Comparison of ENCODE assay signal across 8 mouse cellular contexts in genomic region chr8:84968650-84969049, GRCm38 (mm10). TPM values are rescaled to one million over a fixed set of nuclear protein-coding genes. Genes with fewer than 3 reads are reported as not detected.
DNase-seq lines count a peak whose midpoint lies in the region; ATAC-seq and TF ChIP-seq lines count a peak whose summit lies in the region.

No protein-coding gene starts in this region.

- TF ChIP-seq POLR2A in small intestine, adult 2 months (IDR thresholded peaks at IDR 0.05; ENCODE audit: low read depth, low read length) = no peak

- H3K4me2 ChIP-seq in forebrain, embryonic 11.5 days (ENCODE audit: low read depth, low read length, severe bottlenecking) = peak overlapping the region; percentile 60
- H3K4me2 ChIP-seq in limb, embryonic 12.5 days = peak overlapping the region; percentile 90

- no peaks in the 10 kb centered on the region for H3K27me3 ChIP-seq in megakaryocyte, embryonic 14.5 days (replicated peaks)
- H3K27me3 ChIP-seq in forebrain, embryonic 11.5 days (ENCODE audit: control insufficient read depth, insufficient read depth, low read length) = no peaks in the 10 kb centered on the region
- H3K27me3 ChIP-seq in limb, embryonic 12.5 days = no peaks in the 10 kb centered on the region
- no peaks in the 10 kb centered on the region for H3K27me3 ChIP-seq in small intestine, adult 2 months (ENCODE audit: control insufficient read depth, insufficient read depth, low read length)

- 0 out of 2 replicates have a peak overlapping the region, but pooled peaks have one; percentile 27 for H3K27ac ChIP-seq in forebrain, embryonic 11.5 days (ENCODE audit: low read depth, low read length)
- peak overlapping the region; percentile 89 for H3K27ac ChIP-seq in limb, embryonic 12.5 days
- H3K27ac ChIP-seq in small intestine, adult 2 months (ENCODE audit: insufficient read depth, low read depth, low read length) = peak overlapping the region; percentile 77

- DNase-seq in forebrain, embryonic 11.5 days (ENCODE audit: low spot score) = no peak
- DNase-seq in gastrocnemius, adult 8-10 months (ENCODE audit: low spot score in 2 of 2) = no peak
- DNase-seq in cerebellum, adult 18-20 months = no peak
- no peak for DNase-seq in gastrocnemius, postnatal 25 days

- TF ChIP-seq CTCF in small intestine, adult 2 months (IDR thresholded peaks at IDR 0.05; ENCODE audit: extremely low read depth, insufficient read length, insufficient replicate concordance, low read depth, low read length) = no peak

- peak overlapping the region; percentile 97 for H3K9ac ChIP-seq in forebrain, embryonic 11.5 days (ENCODE audit: low read length)
- peak overlapping the region; percentile 92 for H3K9ac ChIP-seq in limb, embryonic 12.5 days (replicated peaks)

- peaks cover 83% of the 10 kb centered on the region for H3K4me1 ChIP-seq in megakaryocyte, embryonic 14.5 days
- peaks cover 14% of the 10 kb centered on the region for H3K4me1 ChIP-seq in forebrain, embryonic 11.5 days (replicated peaks; ENCODE audit: control insufficient read depth, insufficient read depth, low read length)
- peaks cover 31% of the 10 kb centered on the region for H3K4me1 ChIP-seq in limb, embryonic 12.5 days (replicated peaks)
- H3K4me1 ChIP-seq in small intestine, adult 2 months (ENCODE audit: control insufficient read depth, insufficient read depth, insufficient read length, low read length) = peaks cover 17% of the 10 kb centered on the region

- ATAC-seq in megakaryocyte, adult 5-6 weeks (ENCODE audit: poor library complexity, severe bottlenecking) = no peak
- ATAC-seq in forebrain, embryonic 11.5 days (replicated peaks; ENCODE audit: low FRiP score) = no peak
- no peak for ATAC-seq in limb, embryonic 12.5 days (ENCODE audit: insufficient number of reproducible peaks, insufficient read depth, low FRiP score, low TSS enrichment, low read depth)

- peak overlapping the region; percentile 93 for H3K4me3 ChIP-seq in megakaryocyte, embryonic 14.5 days (replicated peaks)
- H3K4me3 ChIP-seq in forebrain, embryonic 11.5 days (ENCODE audit: low read depth, low read length) = peak overlapping the region; percentile 71
- H3K4me3 ChIP-seq in limb, embryonic 12.5 days (replicated peaks) = peak overlapping the region; percentile 80
- H3K4me3 ChIP-seq in small intestine, adult 2 months (ENCODE audit: low read depth, low read length) = peak overlapping the region; percentile 70; the same call in 1 of the 2 replicates

- H3K36me3 ChIP-seq in megakaryocyte, embryonic 14.5 days (replicated peaks; ENCODE audit: low read length) = peaks cover 36% of the 10 kb centered on the region
- H3K36me3 ChIP-seq in forebrain, embryonic 11.5 days (ENCODE audit: control insufficient read depth, insufficient read depth, low read length) = peaks cover 11% of the 10 kb centered on the region; the same call in 1 of the 2 replicates
- H3K36me3 ChIP-seq in limb, embryonic 12.5 days = peaks cover 31% of the 10 kb centered on the region
- H3K36me3 ChIP-seq in small intestine, adult 2 months (ENCODE audit: control insufficient read depth, insufficient read depth, low read length) = peaks cover 11% of the 10 kb centered on the region

- 24% methylated on average over 2 of the region's 2 CpGs for WGBS in forebrain, embryonic 11.5 days
- WGBS in limb, embryonic 12.5 days = 15% methylated on average over 2 of the region's 2 CpGs
- 3% methylated on average over 2 of the region's 2 CpGs for WGBS in small intestine, adult 2 months

- H3K9me3 ChIP-seq in megakaryocyte, embryonic 14.5 days = no peaks in the 10 kb centered on the region
- H3K9me3 ChIP-seq in forebrain, embryonic 11.5 days (ENCODE audit: control insufficient read depth, low read length) = no peaks in the 10 kb centered on the region
- H3K9me3 ChIP-seq in limb, embryonic 12.5 days = no peaks in the 10 kb centered on the region

RNA-seq across cellular contexts. Expression of gene Gm49661, which starts 0.6 kb away (rescaled TPM):
- not detected in 2 replicates for polyA plus RNA-seq in megakaryocyte, embryonic 14.5 days (2012; ENCODE audit: insufficient read depth, low replicate concordance)
- 3.2 TPM in 1 of 2 replicates, not detected in the other for total RNA-seq in megakaryocyte, adult 5-6 weeks (2015)
- total RNA-seq in megakaryocyte, adult 5-6 weeks (2017) = not detected in 2 replicates
- polyA plus RNA-seq in forebrain, embryonic 11.5 days (2014; fragmentation: Nextera tagmentation; extraction: Ambion mirVana) = not detected in 2 replicates
- not detected in 2 replicates for polyA plus RNA-seq in limb, embryonic 12.5 days (2016; fragmentation: Nextera tagmentation; extraction: Ambion mirVana)
- polyA plus RNA-seq in small intestine, adult 2 months (2012; rRNA removed) = 3.2 TPM in 1 of 2 replicates, not detected in the other
- 1 to 10 TPM in 1 of 4 experiments, not detected in 3; 1.1 TPM for total RNA-seq in gastrocnemius, adult 8-10 months (2022)
- not detected for total RNA-seq in gastrocnemius, postnatal 25 days (2021)

RNA-seq across cellular contexts. Expression of gene Prdx2, which starts 0.7 kb away (rescaled TPM):
- polyA plus RNA-seq in megakaryocyte, embryonic 14.5 days (2012; ENCODE audit: insufficient read depth, low replicate concordance) = 68.6 and 73.1 TPM in 2 replicates
- total RNA-seq in megakaryocyte, adult 5-6 weeks (2015) = 180 and 184 TPM in 2 replicates
- 230 and 256 TPM in 2 replicates for total RNA-seq in megakaryocyte, adult 5-6 weeks (2017)
- 1,226 and 1,312 TPM in 2 replicates for polyA plus RNA-seq in forebrain, embryonic 11.5 days (2014; fragmentation: Nextera tagmentation; extraction: Ambion mirVana)
- 1,079 and 1,120 TPM in 2 replicates for polyA plus RNA-seq in limb, embryonic 12.5 days (2016; fragmentation: Nextera tagmentation; extraction: Ambion mirVana)
- 70.6 and 141 TPM in 2 replicates for polyA plus RNA-seq in small intestine, adult 2 months (2012; rRNA removed)
- total RNA-seq in gastrocnemius, adult 8-10 months (2022) = 100 to 1,000 TPM; 173 to 193 (median 187) TPM
- 100 to 1,000 TPM; 192 to 200 TPM for total RNA-seq in gastrocnemius, postnatal 25 days (2021)

RNA-seq across cellular contexts. Expression of gene Rnaseh2a, which starts 0.9 kb away (rescaled TPM):
- polyA plus RNA-seq in megakaryocyte, embryonic 14.5 days (2012; ENCODE audit: insufficient read depth, low replicate concordance) = 248 and 286 TPM in 2 replicates
- total RNA-seq in megakaryocyte, adult 5-6 weeks (2015) = 56.8 and 75.8 TPM in 2 replicates
- total RNA-seq in megakaryocyte, adult 5-6 weeks (2017) = 41.1 and 49.0 TPM in 2 replicates
- polyA plus RNA-seq in forebrain, embryonic 11.5 days (2014; fragmentation: Nextera tagmentation; extraction: Ambion mirVana) = 128 and 147 TPM in 2 replicates
- 105 and 122 TPM in 2 replicates for polyA plus RNA-seq in limb, embryonic 12.5 days (2016; fragmentation: Nextera tagmentation; extraction: Ambion mirVana)
- polyA plus RNA-seq in small intestine, adult 2 months (2012; rRNA removed) = 14.5 and 29.1 TPM in 2 replicates
- 10 to 100 TPM; 20.4 to 26.5 (median 23.9) TPM for total RNA-seq in gastrocnemius, adult 8-10 months (2022)
- total RNA-seq in gastrocnemius, postnatal 25 days (2021) = 10 to 100 TPM; 22.2 to 24.7 TPM

RNA-seq across cellular contexts. Expression of gene Junb, which starts 9.9 kb away (rescaled TPM):
- 743 and 797 TPM in 2 replicates for polyA plus RNA-seq in megakaryocyte, embryonic 14.5 days (2012; ENCODE audit: insufficient read depth, low replicate concordance)
- 45.5 and 60.4 TPM in 2 replicates for total RNA-seq in megakaryocyte, adult 5-6 weeks (2015)
- 110 and 125 TPM in 2 replicates for total RNA-seq in megakaryocyte, adult 5-6 weeks (2017)
- polyA plus RNA-seq in forebrain, embryonic 11.5 days (2014; fragmentation: Nextera tagmentation; extraction: Ambion mirVana) = 5.2 and 5.8 TPM in 2 replicates
- polyA plus RNA-seq in limb, embryonic 12.5 days (2016; fragmentation: Nextera tagmentation; extraction: Ambion mirVana) = 7.6 and 10.5 TPM in 2 replicates
- 122 and 329 TPM in 2 replicates for polyA plus RNA-seq in small intestine, adult 2 months (2012; rRNA removed)
- 1 to 10 TPM; 5.9 to 9.6 (median 7.5) TPM for total RNA-seq in gastrocnemius, adult 8-10 months (2022)
- 1 to 10 TPM; 5.1 to 6.9 TPM for total RNA-seq in gastrocnemius, postnatal 25 days (2021)

RNA-seq across cellular contexts. Expression of gene Hook2, which starts 21.8 kb away (rescaled TPM):
- 7.3 and 8.9 TPM in 2 replicates for polyA plus RNA-seq in megakaryocyte, embryonic 14.5 days (2012; ENCODE audit: insufficient read depth, low replicate concordance)
- total RNA-seq in megakaryocyte, adult 5-6 weeks (2015) = 0.82 and 1.1 TPM in 2 replicates
- 3.1 and 6.6 TPM in 2 replicates for total RNA-seq in megakaryocyte, adult 5-6 weeks (2017)
- 14.8 and 15.5 TPM in 2 replicates for polyA plus RNA-seq in forebrain, embryonic 11.5 days (2014; fragmentation: Nextera tagmentation; extraction: Ambion mirVana)
- polyA plus RNA-seq in limb, embryonic 12.5 days (2016; fragmentation: Nextera tagmentation; extraction: Ambion mirVana) = 19.3 and 19.7 TPM in 2 replicates
- 26.3 and 56.9 TPM in 2 replicates for polyA plus RNA-seq in small intestine, adult 2 months (2012; rRNA removed)
- total RNA-seq in gastrocnemius, adult 8-10 months (2022) = 1 to 10 TPM; 2.0 to 3.1 (median 2.6) TPM
- 1 to 10 TPM; 1.1 to 1.3 TPM for total RNA-seq in gastrocnemius, postnatal 25 days (2021)

Comparison
In these comparisons a context has a peak if more than half of its experiments do, and no peak if none do; other contexts are left out.
1. H3K27ac ChIP-seq: peak in every context shown above with its lines; median percentile 89 in limb, embryonic 12.5 days; 77 in small intestine, adult 2 months; 27 in forebrain, embryonic 11.5 days.